Comparison of ENCODE assay signal across 18 mouse cellular contexts in the genomic region with DNA sequence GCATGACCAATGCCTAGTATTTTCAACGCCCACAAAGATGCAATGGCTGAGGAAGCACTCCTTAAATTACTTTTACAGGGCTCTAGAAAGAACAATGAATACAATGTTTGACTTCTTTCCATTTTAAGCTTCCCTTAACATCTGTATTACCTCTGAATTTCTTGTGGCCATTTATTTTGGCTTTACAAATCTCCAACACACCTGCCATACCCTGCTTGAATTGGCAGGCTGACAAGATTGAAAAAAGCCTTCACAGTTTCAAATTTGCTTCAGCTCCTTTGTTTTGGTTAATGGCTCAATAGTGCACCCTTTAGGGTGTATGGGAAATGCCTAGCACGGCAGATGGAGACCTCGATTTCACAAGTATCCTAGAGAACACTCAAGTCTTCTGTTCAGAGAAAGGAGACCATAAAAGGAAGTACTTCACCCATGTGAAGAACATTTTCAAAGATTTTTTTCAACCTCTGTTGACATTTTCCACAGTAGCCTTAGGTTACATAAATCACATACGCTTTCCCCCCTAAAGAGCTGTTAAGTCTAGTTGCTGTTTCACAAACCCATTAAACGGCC. TPM values are rescaled to one million over a fixed set of nuclear protein-coding genes. Genes with fewer than 3 reads are reported as not detected.
A peak's percentile ranks its signal among the peaks of the same experiment; 100 is the strongest.
DNase-seq lines count a peak whose midpoint lies in the region; ATAC-seq and TF ChIP-seq lines count a peak whose summit lies in the region.
"Had no signal": no experiment of that assay in that cellular context is flagged by ENCODE, and none has a peak within 500 bp of the region (broad histone marks: within the 10 kb centered on the region; RNA-seq: fewer than 3 reads in every experiment).

No protein-coding gene starts in this region.

- DNase-seq in lung, adult 18-20 months = peak; percentile 10 to 48
- no peak for DNase-seq in lung, adult 2 months
- peak; percentile 12 for DNase-seq in forelimb bud, embryonic 11.5 days (ENCODE audit: low read depth, low spot score)
- DNase-seq in stomach, postnatal 0 days (ENCODE audit: low spot score) = no peak
- no peak for DNase-seq in thymus, postnatal 25 days
- DNase-seq: cerebellum, adult 18-20 months; forebrain, postnatal 0 days; gastrocnemius, postnatal 14 days; kidney, postnatal 14 days; layer of hippocampus, adult 9-11 months; right cerebral cortex, adult 18-20 months; spleen, adult 18-20 months; thymus, postnatal 14 days had no signal

- H3K4me1 ChIP-seq in lung, adult 2 months (ENCODE audit: control insufficient read depth, insufficient read depth, low read length) = no peaks in the 10 kb centered on the region
- H3K4me1 ChIP-seq in lung, embryonic 16.5 days (replicated peaks; ENCODE audit: control insufficient read depth, insufficient read depth, low read length) = no peaks in the 10 kb centered on the region
- H3K4me1 ChIP-seq in stomach, postnatal 0 days (replicated peaks; ENCODE audit: control insufficient read depth, insufficient read depth) = no peaks in the 10 kb centered on the region

- WGBS in lung, adult 2 months = 64% methylated on average over 5 of the region's 5 CpGs
- WGBS in lung, embryonic 16.5 days = 51% methylated on average over 5 of the region's 5 CpGs
- WGBS in stomach, postnatal 0 days = 55% methylated on average over 5 of the region's 5 CpGs

- no peak overlapping the region for H3K4me3 ChIP-seq in lung, adult 2 months (replicated peaks; ENCODE audit: extremely low read depth, low read depth, low read length)
- no peak overlapping the region for H3K4me3 ChIP-seq in lung, embryonic 16.5 days (ENCODE audit: low read length)
- H3K4me3 ChIP-seq in stomach, postnatal 0 days (ENCODE audit: low read depth, low read length) = no peak overlapping the region
- H3K4me3 ChIP-seq: heart, embryonic 13.5 days had no signal

- no peaks in the 10 kb centered on the region for H3K27me3 ChIP-seq in lung, embryonic 16.5 days (ENCODE audit: control insufficient read depth, insufficient read depth, low read depth, low read length)
- no peaks in the 10 kb centered on the region for H3K27me3 ChIP-seq in stomach, postnatal 0 days (ENCODE audit: control insufficient read depth, insufficient read depth, low read length)
- H3K27me3 ChIP-seq: heart, embryonic 13.5 days had no signal

- no peak for TF ChIP-seq EP300 in stomach, postnatal 0 days (optimal IDR thresholded peaks at IDR 0.05)

- no peak for TF ChIP-seq CTCF in lung, adult 2 months (IDR thresholded peaks at IDR 0.05; ENCODE audit: insufficient read depth, low read length)
- peak; percentile 30; the same call in 1 of the 2 replicates for TF ChIP-seq CTCF in stomach, postnatal 0 days (IDR thresholded peaks at IDR 0.05; ENCODE audit: low read depth)

- no peak for TF ChIP-seq POLR2A in lung, adult 2 months (IDR thresholded peaks at IDR 0.05; ENCODE audit: borderline replicate concordance, extremely low read depth, low read depth, low read length)

- no peak overlapping the region for H3K9ac ChIP-seq in lung, embryonic 16.5 days (ENCODE audit: low read length)
- no peak overlapping the region for H3K9ac ChIP-seq in stomach, postnatal 0 days (ENCODE audit: low read length)
- H3K9ac ChIP-seq: forebrain, postnatal 0 days; heart, embryonic 13.5 days; liver, embryonic 14.5 days had no signal

- ATAC-seq in lung, embryonic 16.5 days (ENCODE audit: low read depth) = peak; percentile 91
- no peak for ATAC-seq in stomach, postnatal 0 days (ENCODE audit: low FRiP score, low TSS enrichment)
- ATAC-seq in erythroid progenitor cell, adult 5-6 weeks (replicated peaks; ENCODE audit: low FRiP score, poor library complexity, severe bottlenecking) = no peak
- ATAC-seq: forebrain, postnatal 0 days; intestine, embryonic 16.5 days had no signal

- peak overlapping the region; percentile 36; the same call in 1 of the 2 replicates for H3K27ac ChIP-seq in lung, embryonic 16.5 days (ENCODE audit: low read length)
- H3K27ac ChIP-seq in stomach, postnatal 0 days (replicated peaks) = no peak overlapping the region
- H3K27ac ChIP-seq: heart, embryonic 13.5 days; liver, embryonic 14.5 days had no signal

- no peaks in the 10 kb centered on the region for H3K9me3 ChIP-seq in lung, embryonic 16.5 days (ENCODE audit: control insufficient read depth, low read length)
- no peaks in the 10 kb centered on the region for H3K9me3 ChIP-seq in stomach, postnatal 0 days (ENCODE audit: control insufficient read depth, low read length)
- H3K9me3 ChIP-seq: heart, embryonic 13.5 days had no signal

- no peak overlapping the region for H3K4me2 ChIP-seq in lung, embryonic 16.5 days (ENCODE audit: low read depth, low read length)
- no peak overlapping the region for H3K4me2 ChIP-seq in stomach, postnatal 0 days (replicated peaks; ENCODE audit: low read depth)
- H3K4me2 ChIP-seq: heart, embryonic 13.5 days had no signal

- H3K36me3 ChIP-seq in lung, embryonic 16.5 days (ENCODE audit: control insufficient read depth, insufficient read depth, low read length) = no peaks in the 10 kb centered on the region
- no peaks in the 10 kb centered on the region for H3K36me3 ChIP-seq in stomach, postnatal 0 days (ENCODE audit: control insufficient read depth, insufficient read depth, low read length)
- H3K36me3 ChIP-seq: heart, embryonic 13.5 days had no signal

RNA-seq across cellular contexts. Expression of a gene that starts 36.8 kb away (rescaled TPM):
- 3.8 and 4.8 TPM in 2 replicates for polyA plus RNA-seq in lung, adult 2 months (2012; rRNA removed)
- polyA plus RNA-seq in lung, embryonic 16.5 days (2015; fragmentation: Nextera tagmentation; extraction: Ambion mirVana) = 16.6 and 18.5 TPM in 2 replicates
- 5.3 and 6.2 TPM in 2 replicates for polyA plus RNA-seq in stomach, postnatal 0 days (2015; fragmentation: Nextera tagmentation; extraction: Ambion mirVana)
- 28.8 and 44.0 TPM in 2 replicates for total RNA-seq in erythroid progenitor cell, adult 5-6 weeks (2015; ENCODE audit: low replicate concordance)
- 18.1 and 20.2 TPM in 2 replicates for total RNA-seq in erythroid progenitor cell, adult 5-6 weeks (2017; ENCODE audit: low replicate concordance)

Comparison
In these comparisons a context has a peak if more than half of its experiments do, and no peak if none do; other contexts are left out.
1. DNase-seq: peak in lung, adult 18-20 months (2 of 2) and forelimb bud, embryonic 11.5 days (single experiment); none in lung, adult 2 months (single experiment), stomach, postnatal 0 days (single experiment) and thymus, postnatal 25 days (single experiment).